Mouse (Mus musculus) MEL (cell line): ENCODE measurements around the gene Psmg3.

ENCODE experiments used
- BHLHE40 ChIP-seq: IDR thresholded peaks from 2 replicates; pipeline ENCODE4 v1.6.1; 2012; ENCODE audit warnings: low read depth, mild to moderate bottlenecking, inconsistent platforms, low read length, improper control_type of control experiment, borderline replicate concordance
- CHD2 ChIP-seq: IDR thresholded peaks from 2 replicates; pipeline ENCODE4 v1.6.1; 2011; ENCODE audit warnings: low read length, improper control_type of control experiment
- CTCF ChIP-seq, 3 experiments: IDR thresholded peaks in 2 of 3; conservative IDR thresholded peaks in 1 of 3; 2 replicates each; pipeline ENCODE4 v1.5.1; 2011 to 2012; ENCODE audit warnings: low read length in 3 of 3, low read depth in 2 of 3, mild to moderate bottlenecking in 2 of 3, improper control_type of control experiment in 1 of 3, inconsistent platforms in 1 of 3, mixed read lengths in 1 of 3, moderate library complexity in 1 of 3; ENCODE audit not compliant: control insufficient read depth in 1 of 3, insufficient read depth in 1 of 3, poor library complexity in 1 of 3, severe bottlenecking in 1 of 3
- POLR2A ChIP-seq, 2 experiments: IDR thresholded peaks; 2 replicates each; pipeline ENCODE4 v1.6.1; 2011 to 2012; ENCODE audit warnings: low read length in 2 of 2, mild to moderate bottlenecking in 2 of 2, control low read depth in 1 of 2, improper control_type of control experiment in 1 of 2, low read depth in 1 of 2, moderate library complexity in 1 of 2; ENCODE audit not compliant: control insufficient read depth in 1 of 2, insufficient read depth in 1 of 2, poor library complexity in 1 of 2
- ZC3H11A ChIP-seq: IDR thresholded peaks from 2 replicates; pipeline ENCODE4 v1.6.1; 2012; ENCODE audit warnings: low read depth, mild to moderate bottlenecking, inconsistent platforms, low read length, improper control_type of control experiment

DNA sequence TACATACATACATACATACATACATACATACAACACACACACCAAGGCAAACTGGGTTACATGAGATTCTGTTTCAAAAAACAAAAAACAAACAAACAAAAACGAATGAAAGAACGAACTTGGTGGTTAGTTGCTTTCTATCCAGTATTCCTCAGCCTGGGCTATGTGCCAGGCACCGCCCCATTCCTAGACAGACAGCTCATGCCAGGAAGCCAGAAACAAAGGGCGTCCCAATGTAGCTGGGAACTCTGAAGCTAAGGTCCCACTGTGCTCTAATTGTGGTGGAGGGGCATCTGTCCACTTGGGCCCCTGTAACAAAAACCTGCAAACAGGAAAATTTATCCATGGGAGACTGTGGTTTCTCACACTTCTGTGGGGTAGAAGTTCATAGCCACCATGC is 36.1 kb upstream of the Psmg3 start:
- TF ChIP-seq CTCF (IDR thresholded peaks at IDR 0.05 in 2 of 3, conservative IDR thresholded peaks at IDR 0.05 in 1 of 3; ENCODE audit: control insufficient read depth in 1 of 3, insufficient read depth in 1 of 3, low read depth in 2 of 3, low read length in 3 of 3, poor library complexity in 1 of 3, severe bottlenecking in 1 of 3) = no peak
- TF ChIP-seq BHLHE40 = no peak
- no peak for TF ChIP-seq ZC3H11A
- no peak for TF ChIP-seq POLR2A (IDR thresholded peaks at IDR 0.05; ENCODE audit: control insufficient read depth in 1 of 2, insufficient read depth in 1 of 2, low read depth in 1 of 2, low read length in 2 of 2, poor library complexity in 1 of 2)
- no peak for TF ChIP-seq CHD2
